Mouse (Mus musculus) forebrain, embryonic 13.5 days (tissue): ENCODE measurements around the gene Prrt3. TPM values are rescaled to one million over a fixed set of nuclear protein-coding genes. Genes with fewer than 3 reads are reported as not detected.

Experiments used
- ATAC-seq: fragments of 200-750 bp; cut with Nextera tagmentation; 2 replicates; pipeline ENCODE4 v1.8.0; 2017
- H3K27ac ChIP-seq: fragments of 300-500 bp; sonication (generic); 2 replicates; pipeline ENCODE4 v1.5.1; 2015; ENCODE audit warnings: inconsistent platforms, mild to moderate bottlenecking, moderate library complexity
- H3K27me3 ChIP-seq: fragments of 300-500 bp; sonication (generic); 2 replicates; pipeline ENCODE4 v1.6.1; 2015; ENCODE audit warnings: mild to moderate bottlenecking, inconsistent platforms
- H3K36me3 ChIP-seq: fragments of 300-500 bp; sonication (generic); 2 replicates; pipeline ENCODE4 v1.6.1; 2015; ENCODE audit warnings: mild to moderate bottlenecking, inconsistent platforms; ENCODE audit not compliant: poor library complexity, severe bottlenecking
- H3K4me1 ChIP-seq: fragments of 300-500 bp; sonication (generic); 2 replicates; pipeline ENCODE4 v1.6.1; 2015; ENCODE audit warnings: inconsistent platforms
- H3K4me2 ChIP-seq: fragments of 300-500 bp; sonication (generic); 2 replicates; pipeline ENCODE4 v1.6.1; 2015; ENCODE audit warnings: inconsistent platforms, mild to moderate bottlenecking, moderate library complexity
- H3K4me3 ChIP-seq: fragments of 300-500 bp; sonication (generic); 2 replicates; pipeline ENCODE4 v1.5.1; 2015; ENCODE audit warnings: mild to moderate bottlenecking, inconsistent platforms
- H3K9ac ChIP-seq: fragments of 300-500 bp; sonication (generic); 2 replicates; pipeline ENCODE4 v1.6.1; 2015; ENCODE audit warnings: mild to moderate bottlenecking, inconsistent platforms
- H3K9me3 ChIP-seq: fragments of 300-500 bp; sonication (generic); replicated peaks from 2 replicates; pipeline ENCODE4 v1.6.1; 2016; ENCODE audit warnings: inconsistent platforms
- WGBS: fragments of 180-500 bp; shearing (Covaris S2); methylation state at CpG from one replicate; pipeline ENCODE4 v1.1.7; 2015; 5-methylcytosine and 5-hydroxymethylcytosine counted together
- polyA plus RNA-seq: library from polyadenylated mRNA; unstranded; fragments of >200 nt; fragmentation: Nextera tagmentation; extraction: Ambion mirVana; gene quantifications from 2 replicates; pipeline ENCODE4 v1.2.1, GENCODE M21; 2015

The Prrt3 gene
- polyA plus RNA-seq, result 2.8 and 3.1 TPM in 2 replicates

GRCm38 (mm10) chr6:113501388-113502084, at the start of gene Prrt3:
Gene Prrt3 (minus strand): TSS chr6:113501931.
- peak; percentile 89 for ATAC-seq
- H3K4me2 ChIP-seq, result peak within 1 kb of the TSS; percentile 83
- 2% methylated on average over 32 of the region's 32 CpGs for WGBS
- H3K9me3 ChIP-seq, result no peaks in the 10 kb centered on the region
- peak within 1 kb of the TSS; percentile 59 for H3K4me3 ChIP-seq
- peak within 1 kb of the TSS; percentile 75 for H3K9ac ChIP-seq
- no peaks in the 10 kb centered on the region for H3K36me3 ChIP-seq
- peaks cover 7% of the 10 kb centered on the region; the same call in 1 of the 2 replicates for H3K27me3 ChIP-seq
- no peak within 1 kb of the TSS for H3K27ac ChIP-seq
- peaks cover 6% of the 10 kb centered on the region; the same call in 1 of the 2 replicates for H3K4me1 ChIP-seq

- 93% methylated on average over 10 of the region's 12 CpGs for WGBS
- Histone ChIP-seq H3K9ac (no peak overlapping the region), H3K4me2 (no peak overlapping the region), H3K27ac (no peak overlapping the region), H3K4me1 (no peaks in the 10 kb centered on the region), H3K9me3 (no peaks in the 10 kb centered on the region), H3K36me3 (peaks cover 20% of the 10 kb centered on the region), H3K4me3 (no peak overlapping the region), H3K27me3 (no peaks in the 10 kb centered on the region)
- ATAC-seq, result no peak
These were observed 42.3 kb upstream of the Prrt3 start for GRCm38 (mm10) chr6:113543906-113544481.

- no peak overlapping the region for H3K27ac ChIP-seq
- H3K4me1 ChIP-seq, result no peaks in the 10 kb centered on the region
- no peak for ATAC-seq
- no peak overlapping the region for H3K4me3 ChIP-seq
- H3K4me2 ChIP-seq, result no peak overlapping the region
- 87% methylated on average over 6 of the region's 6 CpGs for WGBS
- H3K27me3 ChIP-seq, result no peaks in the 10 kb centered on the region
- H3K9me3 ChIP-seq, result no peaks in the 10 kb centered on the region
- H3K9ac ChIP-seq, result no peak overlapping the region
- peaks cover 18% of the 10 kb centered on the region for H3K36me3 ChIP-seq
These were observed 39.9 kb upstream of the Prrt3 start for GRCm38 (mm10) chr6:113541610-113542009.

- Histone ChIP-seq H3K27me3 (no peaks in the 10 kb centered on the region), H3K4me2 (no peak overlapping the region), H3K4me1 (peaks cover 20% of the 10 kb centered on the region), H3K36me3 (peaks cover 10% of the 10 kb centered on the region; the same call in 1 of the 2 replicates), H3K27ac (no peak overlapping the region), H3K9ac (no peak overlapping the region), H3K9me3 (no peaks in the 10 kb centered on the region), H3K4me3 (no peak overlapping the region)
- ATAC-seq, result no peak
- WGBS, result 90% methylated on average over 7 of the region's 7 CpGs
These were observed 33.2 kb upstream of the Prrt3 start for GRCm38 (mm10) chr6:113534886-113535285.

GRCm38 (mm10) chr6:113531840-113532404, 30.2 kb upstream of the Prrt3 start:
- H3K36me3 ChIP-seq, result peaks cover 14% of the 10 kb centered on the region; the same call in 1 of the 2 replicates
- WGBS, result 6% methylated on average over 7 of the region's 7 CpGs
- H3K9ac ChIP-seq, result peak overlapping the region; percentile 82
- H3K9me3 ChIP-seq, result no peaks in the 10 kb centered on the region
- no peak overlapping the region for H3K27ac ChIP-seq
- H3K4me2 ChIP-seq, result peak overlapping the region; percentile 67
- ATAC-seq, result peak; percentile 28; the same call in 1 of the 2 replicates
- peak overlapping the region; percentile 66 for H3K4me3 ChIP-seq
- H3K4me1 ChIP-seq, result peaks cover 27% of the 10 kb centered on the region
- H3K27me3 ChIP-seq, result no peaks in the 10 kb centered on the region

- Histone ChIP-seq H3K9me3 (no peaks in the 10 kb centered on the region), H3K4me1 (peaks cover 27% of the 10 kb centered on the region), H3K27ac (no peak within 1 kb of the TSS), H3K9ac (peak within 1 kb of the TSS; percentile 82), H3K36me3 (peaks cover 11% of the 10 kb centered on the region; the same call in 1 of the 2 replicates), H3K4me2 (peak within 1 kb of the TSS; percentile 67), H3K4me3 (peak within 1 kb of the TSS; percentile 66), H3K27me3 (no peaks in the 10 kb centered on the region)
- ATAC-seq, result peak; percentile 97
- under 1% methylated on average over 47 of the region's 47 CpGs for WGBS
These were observed 29.5 kb upstream of the Prrt3 start, which contains the start of the genes Emc3 and Fancd2 for GRCm38 (mm10) chr6:113530932-113531839. Gene Emc3 (minus strand): TSS chr6:113531652. Gene Fancd2 (plus strand): TSS chr6:113531682.

- ATAC-seq, result no peak
- H3K4me2 ChIP-seq, result no peak overlapping the region
- peaks cover 61% of the 10 kb centered on the region for H3K36me3 ChIP-seq
- 0 out of 2 replicates have a peak overlapping the region, but pooled peaks have one; percentile 26 for H3K9ac ChIP-seq
- 91% methylated on average over 8 of the region's 8 CpGs for WGBS
- H3K9me3 ChIP-seq, result no peaks in the 10 kb centered on the region
- H3K27me3 ChIP-seq, result no peaks in the 10 kb centered on the region
- no peaks in the 10 kb centered on the region for H3K4me1 ChIP-seq
- H3K27ac ChIP-seq, result no peak overlapping the region
- no peak overlapping the region for H3K4me3 ChIP-seq
These were observed 21.7 kb upstream of the Prrt3 start for GRCm38 (mm10) chr6:113523420-113523819.

GRCm38 (mm10) chr6:113522310-113522709, 20.6 kb upstream of the Prrt3 start:
- Histone ChIP-seq H3K4me2 (no peak overlapping the region), H3K36me3 (peaks cover 67% of the 10 kb centered on the region), H3K27me3 (no peaks in the 10 kb centered on the region), H3K9me3 (no peaks in the 10 kb centered on the region), H3K27ac (no peak overlapping the region), H3K9ac (no peak overlapping the region), H3K4me1 (no peaks in the 10 kb centered on the region), H3K4me3 (no peak overlapping the region)
- 69% methylated on average over 1 of the region's 1 CpGs for WGBS
- no peak for ATAC-seq

- Histone ChIP-seq H3K36me3 (peaks cover 95% of the 10 kb centered on the region), H3K4me3 (no peak overlapping the region), H3K27me3 (no peaks in the 10 kb centered on the region), H3K27ac (no peak overlapping the region), H3K9ac (no peak overlapping the region), H3K4me2 (no peak overlapping the region), H3K9me3 (no peaks in the 10 kb centered on the region), H3K4me1 (no peaks in the 10 kb centered on the region)
- 95% methylated on average over 8 of the region's 8 CpGs for WGBS
- no peak for ATAC-seq
These were observed 15.8 kb upstream of the Prrt3 start for GRCm38 (mm10) chr6:113517434-113518080.

- Histone ChIP-seq H3K36me3 (peaks cover 69% of the 10 kb centered on the region), H3K9me3 (no peaks in the 10 kb centered on the region), H3K27ac (no peak overlapping the region), H3K27me3 (no peaks in the 10 kb centered on the region), H3K4me3 (no peak overlapping the region), H3K9ac (no peak overlapping the region), H3K4me1 (no peaks in the 10 kb centered on the region), H3K4me2 (no peak overlapping the region)
- WGBS, result 95% methylated on average over 3 of the region's 3 CpGs
- ATAC-seq, result no peak
These were observed 12.9 kb upstream of the Prrt3 start for GRCm38 (mm10) chr6:113514600-113514999.

GRCm38 (mm10) chr6:113513944-113514343, 12.2 kb upstream of the Prrt3 start:
- H3K27ac ChIP-seq, result no peak overlapping the region
- no peaks in the 10 kb centered on the region for H3K27me3 ChIP-seq
- no peaks in the 10 kb centered on the region for H3K4me1 ChIP-seq
- H3K36me3 ChIP-seq, result peaks cover 63% of the 10 kb centered on the region
- no peak overlapping the region for H3K4me2 ChIP-seq
- no peak overlapping the region for H3K4me3 ChIP-seq
- no peak for ATAC-seq
- no peaks in the 10 kb centered on the region for H3K9me3 ChIP-seq
- H3K9ac ChIP-seq, result no peak overlapping the region
- WGBS, result 96% methylated on average over 6 of the region's 6 CpGs
